Mouse (Mus musculus) hindbrain, embryonic 10.5 days (tissue): ENCODE measurements around the gene Mrpl23. TPM values are rescaled to one million over a fixed set of nuclear protein-coding genes. Genes with fewer than 3 reads are reported as not detected.
A peak's percentile ranks its signal among the peaks of the same experiment; 100 is the strongest.

ENCODE experiments used
- DNase-seq: peaks from one replicate; pipeline ENCODE4 v3.0.0-alpha.2; 2017; ENCODE audit warnings: low spot score
- H3K27ac ChIP-seq: fragments of 300-500 bp; sonication (generic); 2 replicates; pipeline ENCODE4 v1.5.1; 2016; ENCODE audit warnings: mild to moderate bottlenecking, moderate library complexity
- H3K27me3 ChIP-seq: fragments of 300-500 bp; sonication (generic); 2 replicates; pipeline ENCODE4 v1.6.1; 2016; ENCODE audit warnings: mild to moderate bottlenecking; ENCODE audit not compliant: poor library complexity, insufficient read depth, severe bottlenecking
- H3K36me3 ChIP-seq: fragments of 300-500 bp; sonication (generic); 2 replicates; pipeline ENCODE4 v1.6.1; 2016; ENCODE audit warnings: mild to moderate bottlenecking, moderate library complexity
- H3K4me1 ChIP-seq: fragments of 300-500 bp; sonication (generic); replicated peaks from 2 replicates; pipeline ENCODE4 v1.6.1; 2016; ENCODE audit warnings: mild to moderate bottlenecking
- H3K4me3 ChIP-seq: fragments of 300-500 bp; sonication (generic); 2 replicates; pipeline ENCODE4 v1.5.1; 2016; ENCODE audit warnings: mild to moderate bottlenecking, moderate library complexity
- H3K9me3 ChIP-seq: fragments of 300-500 bp; sonication (generic); 2 replicates; pipeline ENCODE4 v1.6.1; 2016; ENCODE audit warnings: mild to moderate bottlenecking, moderate library complexity
- WGBS: fragments of 180-500 bp; shearing (Covaris S2); methylation state at CpG from one replicate; pipeline ENCODE4 v1.1.7; 2016; 5-methylcytosine and 5-hydroxymethylcytosine counted together
- polyA plus RNA-seq: library from polyadenylated mRNA; unstranded; fragments of >200 nt; fragmentation: Nextera tagmentation; extraction: Ambion mirVana; gene quantifications from 2 replicates; pipeline ENCODE4 v1.2.1, GENCODE M21; 2016

Gene Mrpl23
- polyA plus RNA-seq, 1 experiment from 2014 or later = 17.7 TPM

GRCm38 (mm10) chr7:142545967-142546366 is 13.5 kb downstream of the Mrpl23 start:
- no peaks in the 10 kb centered on the region for H3K9me3 ChIP-seq
- peak overlapping the region; percentile 50 for H3K27ac ChIP-seq
- 74% methylated on average over 7 of the region's 7 CpGs for WGBS
- no peaks in the 10 kb centered on the region for H3K27me3 ChIP-seq
- DNase-seq = no peak
- no peak overlapping the region for H3K4me3 ChIP-seq
- H3K36me3 ChIP-seq = peaks cover 21% of the 10 kb centered on the region
- H3K4me1 ChIP-seq = peaks cover 60% of the 10 kb centered on the region

DNA sequence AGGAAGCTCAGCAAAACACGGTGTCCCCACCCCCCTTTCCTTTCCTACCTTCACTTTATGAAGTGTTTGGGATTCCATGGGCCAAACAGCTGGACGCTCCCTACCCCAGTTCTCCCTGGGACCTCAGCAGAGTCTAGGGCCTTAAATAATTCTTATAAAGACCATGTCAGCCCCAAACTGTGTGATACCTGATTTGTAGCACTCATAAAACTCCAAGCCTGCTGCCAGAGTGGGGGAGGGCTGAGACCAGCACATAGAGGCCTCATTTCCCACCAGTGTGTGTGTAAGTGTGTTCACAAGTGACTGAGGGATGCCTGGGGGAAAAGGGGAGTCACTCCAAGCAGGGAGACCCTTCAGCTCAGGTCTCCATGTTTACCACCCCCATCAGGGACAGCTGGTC is 15.4 kb downstream of the Mrpl23 start:
- H3K4me3 ChIP-seq = no peak overlapping the region
- WGBS = 44% methylated on average over 2 of the region's 2 CpGs
- H3K36me3 ChIP-seq = peaks cover 14% of the 10 kb centered on the region; the same call in 1 of the 2 replicates
- no peaks in the 10 kb centered on the region for H3K9me3 ChIP-seq
- peaks cover 57% of the 10 kb centered on the region for H3K4me1 ChIP-seq
- no peak for DNase-seq
- H3K27me3 ChIP-seq = no peaks in the 10 kb centered on the region
- peak overlapping the region; percentile 70 for H3K27ac ChIP-seq

DNA sequence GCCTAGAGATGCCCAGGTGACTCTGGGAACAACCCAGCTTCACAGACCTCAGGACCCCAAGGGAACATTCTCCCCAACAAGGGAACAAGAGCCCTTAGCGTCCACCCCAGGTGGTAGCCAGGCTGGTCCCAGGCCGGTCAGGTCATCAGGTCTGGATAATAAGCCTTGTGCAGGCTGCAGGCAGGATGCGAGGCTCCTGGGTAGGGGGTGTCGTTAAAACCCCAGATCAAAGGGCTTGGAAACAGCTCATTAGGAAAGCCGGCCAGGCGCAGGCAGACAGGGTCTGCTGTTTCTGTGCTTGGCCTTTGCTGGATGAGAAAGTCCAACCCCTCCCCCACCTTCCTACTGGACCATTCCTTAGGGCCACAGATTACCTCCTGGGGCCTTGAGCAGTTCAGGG is 16.2 kb downstream of the Mrpl23 start:
- H3K27me3 ChIP-seq = no peaks in the 10 kb centered on the region
- no peak overlapping the region for H3K4me3 ChIP-seq
- H3K27ac ChIP-seq = peak overlapping the region; percentile 70
- H3K9me3 ChIP-seq = no peaks in the 10 kb centered on the region
- 16% methylated on average over 6 of the region's 6 CpGs for WGBS
- no peak for DNase-seq
- peaks cover 12% of the 10 kb centered on the region; the same call in 1 of the 2 replicates for H3K36me3 ChIP-seq
- H3K4me1 ChIP-seq = peaks cover 56% of the 10 kb centered on the region

GRCm38 (mm10) chr7:142549941-142550763 is 17.7 kb downstream of the Mrpl23 start:
- Histone ChIP-seq H3K27me3 (no peaks in the 10 kb centered on the region), H3K4me1 (peaks cover 67% of the 10 kb centered on the region), H3K9me3 (no peaks in the 10 kb centered on the region), H3K36me3 (peaks cover 6% of the 10 kb centered on the region; the same call in 1 of the 2 replicates), H3K4me3 (no peak overlapping the region), H3K27ac (peak overlapping the region; percentile 31; the same call in 1 of the 2 replicates)
- 87% methylated on average over 10 of the region's 10 CpGs for WGBS
- no peak for DNase-seq

- no peak for DNase-seq
- H3K36me3 ChIP-seq = no peaks in the 10 kb centered on the region
- peaks cover 66% of the 10 kb centered on the region for H3K4me1 ChIP-seq
- H3K4me3 ChIP-seq = no peak overlapping the region
- peak overlapping the region; percentile 13 for H3K27ac ChIP-seq
- no peaks in the 10 kb centered on the region for H3K9me3 ChIP-seq
- H3K27me3 ChIP-seq = no peaks in the 10 kb centered on the region
- WGBS = 78% methylated on average over 14 of the region's 14 CpGs
Observed at GRCm38 (mm10) chr7:142550935-142551373, 18.5 kb downstream of the Mrpl23 start.

DNA sequence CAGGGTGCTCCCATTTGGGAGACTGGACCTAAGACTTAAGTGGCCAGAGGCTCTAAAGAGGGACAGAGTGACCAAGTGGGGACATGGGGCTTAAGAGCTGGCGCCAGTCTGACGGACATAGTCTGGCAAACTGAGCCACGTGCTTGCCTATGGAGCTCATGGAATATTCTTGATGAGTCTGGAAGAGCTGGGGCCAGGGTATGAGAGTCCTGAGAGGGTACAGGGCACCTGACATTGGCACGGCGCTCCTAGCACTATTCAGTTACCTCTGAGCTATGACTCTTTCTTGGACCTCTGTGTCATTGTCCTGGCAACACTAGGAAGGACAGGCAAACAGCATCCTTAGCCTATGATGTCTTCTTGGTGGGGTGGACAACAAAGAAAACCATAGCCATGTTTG is 19.2 kb downstream of the Mrpl23 start:
- no peak for DNase-seq
- 94% methylated on average over 5 of the region's 5 CpGs for WGBS
- H3K4me3 ChIP-seq = no peak overlapping the region
- H3K27ac ChIP-seq = peak overlapping the region; percentile 84; the same call in 1 of the 2 replicates
- no peaks in the 10 kb centered on the region for H3K36me3 ChIP-seq
- no peaks in the 10 kb centered on the region for H3K27me3 ChIP-seq
- no peaks in the 10 kb centered on the region for H3K9me3 ChIP-seq
- H3K4me1 ChIP-seq = peaks cover 60% of the 10 kb centered on the region

- peak; percentile 56 for DNase-seq
- Histone ChIP-seq H3K27me3 (no peaks in the 10 kb centered on the region), H3K36me3 (no peaks in the 10 kb centered on the region), H3K27ac (peak overlapping the region; percentile 84), H3K4me1 (peaks cover 66% of the 10 kb centered on the region), H3K9me3 (no peaks in the 10 kb centered on the region), H3K4me3 (no peak overlapping the region)
- WGBS = 53% methylated on average over 13 of the region's 13 CpGs
Observed at GRCm38 (mm10) chr7:142552591-142553416, 20.3 kb downstream of the Mrpl23 start.

GRCm38 (mm10) chr7:142553417-142554335 is 21.2 kb downstream of the Mrpl23 start:
- peaks cover 4% of the 10 kb centered on the region; the same call in 1 of the 2 replicates for H3K27me3 ChIP-seq
- H3K36me3 ChIP-seq = no peaks in the 10 kb centered on the region
- peak overlapping the region; percentile 84 for H3K27ac ChIP-seq
- H3K4me1 ChIP-seq = peaks cover 66% of the 10 kb centered on the region
- WGBS = 41% methylated on average over 11 of the region's 11 CpGs
- no peak overlapping the region for H3K4me3 ChIP-seq
- no peak for DNase-seq
- H3K9me3 ChIP-seq = no peaks in the 10 kb centered on the region

- no peak for DNase-seq
- Histone ChIP-seq H3K4me1 (peaks cover 64% of the 10 kb centered on the region), H3K27ac (peak overlapping the region; percentile 78), H3K9me3 (no peaks in the 10 kb centered on the region), H3K27me3 (peaks cover 10% of the 10 kb centered on the region; the same call in 1 of the 2 replicates), H3K4me3 (no peak overlapping the region), H3K36me3 (no peaks in the 10 kb centered on the region)
- 55% methylated on average over 1 of the region's 1 CpGs for WGBS
Observed at GRCm38 (mm10) chr7:142554625-142555024, 22.1 kb downstream of the Mrpl23 start.

- Histone ChIP-seq H3K27me3 (peaks cover 10% of the 10 kb centered on the region; the same call in 1 of the 2 replicates), H3K9me3 (no peaks in the 10 kb centered on the region), H3K4me1 (peaks cover 73% of the 10 kb centered on the region), H3K36me3 (no peaks in the 10 kb centered on the region), H3K27ac (peak overlapping the region; percentile 78), H3K4me3 (no peak overlapping the region)
- WGBS = 92% methylated on average over 8 of the region's 8 CpGs
- DNase-seq = no peak
Observed at GRCm38 (mm10) chr7:142555366-142556088, 23.0 kb downstream of the Mrpl23 start.

GRCm38 (mm10) chr7:142556089-142556476 is 23.6 kb downstream of the Mrpl23 start:
- no peaks in the 10 kb centered on the region for H3K9me3 ChIP-seq
- 0 out of 2 replicates have a peak overlapping the region, but pooled peaks have one; percentile 3 for H3K27ac ChIP-seq
- H3K27me3 ChIP-seq = peaks cover 10% of the 10 kb centered on the region; the same call in 1 of the 2 replicates
- H3K4me3 ChIP-seq = no peak overlapping the region
- WGBS = 94% methylated on average over 2 of the region's 2 CpGs
- no peaks in the 10 kb centered on the region for H3K36me3 ChIP-seq
- peaks cover 73% of the 10 kb centered on the region for H3K4me1 ChIP-seq
- no peak for DNase-seq
